Mouse (Mus musculus): Measurements from ENCODE around the gene Gdpd2. TPM values are rescaled to one million over a fixed set of nuclear protein-coding genes. Genes with fewer than 3 reads are reported as not detected.

Gdpd2 gene
- polyA plus RNA-seq, 2 experiments: 5.6 to 11.6 TPM

GRCm38 (mm10) chrX:100776494-100776893 is 46.8 kb downstream of the Gdpd2 start:
- no peaks in the 10 kb centered on the region for H3K36me3 ChIP-seq (ENCODE audit: control insufficient read depth, insufficient read depth, low read length)
- peak overlapping the region; percentile 50 for H3K4me3 ChIP-seq (replicated peaks; ENCODE audit: low read length)
- H3K9ac ChIP-seq (ENCODE audit: low read depth, low read length, severe bottlenecking): no peak overlapping the region
- peaks cover 5% of the 10 kb centered on the region; the same call in 1 of the 2 replicates for H3K4me1 ChIP-seq (ENCODE audit: control insufficient read depth, insufficient read depth, low read length)
- DNase-seq (ENCODE audit: low spot score) (peak; percentile 68), ATAC-seq (ENCODE audit: low FRiP score, low read depth) (peak; percentile 46; the same call in 1 of the 2 replicates)
- no peaks in the 10 kb centered on the region for H3K9me3 ChIP-seq (ENCODE audit: control insufficient read depth, low read length)
- peak overlapping the region; percentile 86; the same call in 1 of the 2 replicates for H3K27ac ChIP-seq (replicated peaks; ENCODE audit: low read depth, low read length)
- 16% methylated on average over 9 of the region's 9 CpGs for whole genome bisulfite sequencing
- peak overlapping the region; percentile 49 for H3K4me2 ChIP-seq (replicated peaks; ENCODE audit: low read depth, low read length, severe bottlenecking)
- no peak for TF ChIP-seq POLR2A (IDR thresholded peaks at IDR 0.05; ENCODE audit: borderline replicate concordance, extremely low read depth, insufficient read depth, insufficient read length)
- H3K27me3 ChIP-seq (ENCODE audit: control insufficient read depth, insufficient read depth, low read length): no peaks in the 10 kb centered on the region

GRCm38 (mm10) chrX:100776985-100777654 is 47.4 kb downstream of the Gdpd2 start:
- peak; percentile 91 for ATAC-seq (ENCODE audit: low FRiP score, low read depth)
- 13% methylated on average over 23 of the region's 49 CpGs for WGBS

DNA sequence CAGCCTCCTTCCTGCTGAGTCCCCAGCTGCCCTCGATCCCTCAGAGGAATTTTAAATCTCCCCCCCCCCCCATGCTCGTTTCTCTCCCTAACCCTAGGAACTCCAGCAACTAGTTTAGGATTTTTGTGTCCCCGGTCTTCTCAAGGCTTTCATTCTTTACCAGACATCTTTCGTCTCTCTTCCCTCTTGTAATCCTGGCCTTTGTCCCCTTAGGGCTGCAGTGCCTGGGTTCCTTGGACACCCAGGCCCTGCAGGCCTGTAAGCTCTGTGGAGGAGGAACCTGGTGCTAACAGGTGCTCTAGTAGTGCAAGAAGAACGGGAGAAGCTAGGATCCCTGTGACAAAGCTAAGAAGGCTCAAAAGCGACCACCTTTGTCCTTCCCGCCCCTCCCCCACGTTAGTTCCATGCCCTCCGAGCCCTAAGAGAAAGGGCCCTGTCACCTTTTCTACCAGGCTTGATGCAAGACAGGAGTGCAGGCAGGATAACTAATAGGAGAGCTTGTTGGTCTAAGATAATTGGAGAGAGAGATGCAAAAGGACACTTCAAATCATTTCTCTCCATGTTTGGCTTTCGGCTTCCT is 48.1 kb downstream of the Gdpd2 start:
- Histone ChIP-seq H3K27ac (replicated peaks; ENCODE audit: low read depth, low read length) (peak overlapping the region; percentile 86; the same call in 1 of the 2 replicates), H3K27me3 (ENCODE audit: control insufficient read depth, insufficient read depth, low read length) (no peaks in the 10 kb centered on the region), H3K4me1 (ENCODE audit: control insufficient read depth, insufficient read depth, low read length) (peaks cover 5% of the 10 kb centered on the region; the same call in 1 of the 2 replicates), H3K9ac (ENCODE audit: low read depth, low read length, severe bottlenecking) (peak overlapping the region; percentile 75), H3K4me3 (replicated peaks; ENCODE audit: low read length) (peak overlapping the region; percentile 50), H3K9me3 (ENCODE audit: control insufficient read depth, low read length) (no peaks in the 10 kb centered on the region), H3K36me3 (ENCODE audit: control insufficient read depth, insufficient read depth, low read length) (no peaks in the 10 kb centered on the region), H3K4me2 (replicated peaks; ENCODE audit: low read depth, low read length, severe bottlenecking) (peak overlapping the region; percentile 49)
- DNase-seq (ENCODE audit: low spot score) (no peak), ATAC-seq (ENCODE audit: low FRiP score, low read depth) (no peak)
- WGBS: 21% methylated on average over 10 of the region's 10 CpGs
- TF ChIP-seq POLR2A (IDR thresholded peaks at IDR 0.05; ENCODE audit: borderline replicate concordance, extremely low read depth, insufficient read depth, insufficient read length): no peak

More at GRCm38 (mm10) chrX:100776985-100777654, 47.4 kb downstream of the Gdpd2 start:
- Histone ChIP-seq H3K9ac (ENCODE audit: low read depth, low read length, severe bottlenecking) (peak overlapping the region; percentile 75), H3K27ac (replicated peaks; ENCODE audit: low read depth, low read length) (peak overlapping the region; percentile 86), H3K9me3 (ENCODE audit: control insufficient read depth, low read length) (no peaks in the 10 kb centered on the region), H3K36me3 (ENCODE audit: control insufficient read depth, insufficient read depth, low read length) (no peaks in the 10 kb centered on the region), H3K27me3 (ENCODE audit: control insufficient read depth, insufficient read depth, low read length) (no peaks in the 10 kb centered on the region), H3K4me3 (replicated peaks; ENCODE audit: low read length) (peak overlapping the region; percentile 50), H3K4me1 (ENCODE audit: control insufficient read depth, insufficient read depth, low read length) (peaks cover 5% of the 10 kb centered on the region; the same call in 1 of the 2 replicates), H3K4me2 (replicated peaks; ENCODE audit: low read depth, low read length, severe bottlenecking) (peak overlapping the region; percentile 49)
- no peak for TF ChIP-seq POLR2A (IDR thresholded peaks at IDR 0.05; ENCODE audit: borderline replicate concordance, extremely low read depth, insufficient read depth, insufficient read length)
- DNase-seq (ENCODE audit: low spot score): peak; percentile 74

- H3K9me3 ChIP-seq (ENCODE audit: control insufficient read depth, low read length): no peaks in the 10 kb centered on the region
- no peak overlapping the region for H3K27ac ChIP-seq (replicated peaks; ENCODE audit: low read depth, low read length)
- H3K4me1 ChIP-seq (ENCODE audit: control insufficient read depth, insufficient read depth, low read length): peaks cover 5% of the 10 kb centered on the region; the same call in 1 of the 2 replicates
- WGBS: 23% methylated on average over 5 of the region's 5 CpGs
- peak overlapping the region; percentile 49 for H3K4me2 ChIP-seq (replicated peaks; ENCODE audit: low read depth, low read length, severe bottlenecking)
- ATAC-seq (ENCODE audit: low FRiP score, low read depth) (no peak), DNase-seq (ENCODE audit: low spot score) (no peak)
- peak overlapping the region; percentile 50 for H3K4me3 ChIP-seq (replicated peaks; ENCODE audit: low read length)
- no peaks in the 10 kb centered on the region for H3K36me3 ChIP-seq (ENCODE audit: control insufficient read depth, insufficient read depth, low read length)
- no peak for TF ChIP-seq POLR2A (IDR thresholded peaks at IDR 0.05; ENCODE audit: borderline replicate concordance, extremely low read depth, insufficient read depth, insufficient read length)
- no peaks in the 10 kb centered on the region for H3K27me3 ChIP-seq (ENCODE audit: control insufficient read depth, insufficient read depth, low read length)
- H3K9ac ChIP-seq (ENCODE audit: low read depth, low read length, severe bottlenecking): no peak overlapping the region
Observed at GRCm38 (mm10) chrX:100778397-100778796, 48.7 kb downstream of the Gdpd2 start.

Other genes starting within 250 kb of the Gdpd2 start
- 50.5 and 65.3 TPM in 2 replicates for gene Igbp1, start 235.6 kb upstream of the Gdpd2 start, polyA plus RNA-seq (2012; rRNA removed)
- 43.3 and 45.3 TPM in 2 replicates for gene Igbp1, start 235.6 kb upstream of the Gdpd2 start, polyA plus RNA-seq (2014; fragmentation: Nextera tagmentation; extraction: Ambion mirVana)
- gene Dgat2l6, start 205.0 kb upstream of the Gdpd2 start, polyA plus RNA-seq (2012; rRNA removed): not detected in 2 replicates
- gene Dgat2l6, start 205.0 kb upstream of the Gdpd2 start, polyA plus RNA-seq (2014; fragmentation: Nextera tagmentation; extraction: Ambion mirVana): not detected in 2 replicates
- gene Awat1, start 157.6 kb upstream of the Gdpd2 start, polyA plus RNA-seq (2012; rRNA removed): not detected in 2 replicates
- gene Awat1, start 157.6 kb upstream of the Gdpd2 start, polyA plus RNA-seq (2014; fragmentation: Nextera tagmentation; extraction: Ambion mirVana): not detected in 2 replicates
- gene P2ry4, start 135.0 kb upstream of the Gdpd2 start, polyA plus RNA-seq (2012; rRNA removed): 0.03 and 0.04 TPM in 2 replicates
- 0.06 TPM in 1 of 2 replicates, not detected in the other for gene P2ry4, start 135.0 kb upstream of the Gdpd2 start, polyA plus RNA-seq (2014; fragmentation: Nextera tagmentation; extraction: Ambion mirVana)
- gene Arr3, start 124.4 kb upstream of the Gdpd2 start, polyA plus RNA-seq (2012; rRNA removed): not detected in 2 replicates
- gene Arr3, start 124.4 kb upstream of the Gdpd2 start, polyA plus RNA-seq (2014; fragmentation: Nextera tagmentation; extraction: Ambion mirVana): not detected in 2 replicates
- 10.9 and 17.6 TPM in 2 replicates for gene Kif4, start 104.1 kb upstream of the Gdpd2 start, polyA plus RNA-seq (2012; rRNA removed)
- 21.1 and 24.8 TPM in 2 replicates for gene Kif4, start 104.1 kb upstream of the Gdpd2 start, polyA plus RNA-seq (2014; fragmentation: Nextera tagmentation; extraction: Ambion mirVana)
- gene Pdzd11, start 103.3 kb upstream of the Gdpd2 start, polyA plus RNA-seq (2012; rRNA removed): 45.6 and 57.3 TPM in 2 replicates
- gene Pdzd11, start 103.3 kb upstream of the Gdpd2 start, polyA plus RNA-seq (2014; fragmentation: Nextera tagmentation; extraction: Ambion mirVana): 112 and 119 TPM in 2 replicates
- gene Dlg3, start 37.8 kb downstream of the Gdpd2 start, polyA plus RNA-seq (2012; rRNA removed): 24.9 and 27.5 TPM in 2 replicates
- 4.2 and 5.1 TPM in 2 replicates for gene Dlg3, start 37.8 kb downstream of the Gdpd2 start, polyA plus RNA-seq (2014; fragmentation: Nextera tagmentation; extraction: Ambion mirVana)